Mouse (Mus musculus): ENCODE measurements around the gene Serpina3g. TPM values are rescaled to one million over a fixed set of nuclear protein-coding genes. Genes with fewer than 3 reads are reported as not detected.

The Serpina3g gene
- polyA plus RNA-seq, 1 experiment from 2014 or later = 1.2 TPM

Other genes with a start within 250 kb of the Serpina3g start
- gene Serpina11, start 246.3 kb upstream of the Serpina3g start, polyA plus RNA-seq (2014; fragmentation: Nextera tagmentation; extraction: Ambion mirVana) = 2.7 and 3.0 TPM in 2 replicates
- gene Serpina9, start 222.5 kb upstream of the Serpina3g start, polyA plus RNA-seq (2014; fragmentation: Nextera tagmentation; extraction: Ambion mirVana) = not detected in 2 replicates
- not detected in 2 replicates for gene Serpina12, start 191.8 kb upstream of the Serpina3g start, polyA plus RNA-seq (2014; fragmentation: Nextera tagmentation; extraction: Ambion mirVana)
- not detected in 2 replicates for gene Serpina5, start 135.1 kb upstream of the Serpina3g start, polyA plus RNA-seq (2014; fragmentation: Nextera tagmentation; extraction: Ambion mirVana)
- gene Serpina3a, start 123.5 kb upstream of the Serpina3g start, polyA plus RNA-seq (2014; fragmentation: Nextera tagmentation; extraction: Ambion mirVana) = not detected in 2 replicates
- gene Serpina3b, start 108.2 kb upstream of the Serpina3g start, polyA plus RNA-seq (2014; fragmentation: Nextera tagmentation; extraction: Ambion mirVana) = 0.12 and 0.19 TPM in 2 replicates
- not detected in 2 replicates for gene Serpina3c, start 82.4 kb upstream of the Serpina3g start, polyA plus RNA-seq (2014; fragmentation: Nextera tagmentation; extraction: Ambion mirVana)
- gene Serpina3f, start 21.7 kb upstream of the Serpina3g start, polyA plus RNA-seq (2014; fragmentation: Nextera tagmentation; extraction: Ambion mirVana) = 0.08 and 0.39 TPM in 2 replicates
- gene Serpina3i, start 26.9 kb downstream of the Serpina3g start, polyA plus RNA-seq (2014; fragmentation: Nextera tagmentation; extraction: Ambion mirVana) = 0.14 and 0.27 TPM in 2 replicates
- gene Serpina3j, start 78.3 kb downstream of the Serpina3g start, polyA plus RNA-seq (2014; fragmentation: Nextera tagmentation; extraction: Ambion mirVana) = not detected in 2 replicates
- not detected in 2 replicates for gene Serpina3k, start 102.2 kb downstream of the Serpina3g start, polyA plus RNA-seq (2014; fragmentation: Nextera tagmentation; extraction: Ambion mirVana)
- gene Serpina3m, start 102.2 kb downstream of the Serpina3g start, polyA plus RNA-seq (2014; fragmentation: Nextera tagmentation; extraction: Ambion mirVana) = not detected in 2 replicates
- gene Serpina3n, start 170.5 kb downstream of the Serpina3g start, polyA plus RNA-seq (2014; fragmentation: Nextera tagmentation; extraction: Ambion mirVana) = not detected in 2 replicates
- 1.3 and 1.4 TPM in 2 replicates for gene Gsc, start 237.1 kb downstream of the Serpina3g start, polyA plus RNA-seq (2014; fragmentation: Nextera tagmentation; extraction: Ambion mirVana)